Mouse (Mus musculus): Measurements from ENCODE around the gene Hnrnpr.
A peak's percentile ranks its signal among the peaks of the same experiment; 100 is the strongest.

The Hnrnpr gene

GRCm38 (mm10) chr4:136310229-136311041 is at the start of gene Hnrnpr:
Gene Hnrnpr (plus strand): TSS chr4:136310942.
- peak; percentile 100 for DNase-seq (ENCODE audit: low spot score)

- DNase-seq (ENCODE audit: low spot score), result no peak
These were observed 48.8 kb upstream of the Hnrnpr start for GRCm38 (mm10) chr4:136261912-136262311.

GRCm38 (mm10) chr4:136263555-136263954 is 47.2 kb upstream of the Hnrnpr start:
- DNase-seq (ENCODE audit: low spot score), result no peak

GRCm38 (mm10) chr4:136266716-136267343 is 43.9 kb upstream of the Hnrnpr start:
- DNase-seq (ENCODE audit: low spot score), result no peak

- DNase-seq (ENCODE audit: low spot score), result no peak
These were observed 41.8 kb upstream of the Hnrnpr start for GRCm38 (mm10) chr4:136268912-136269311.

GRCm38 (mm10) chr4:136270648-136271047 is 40.1 kb upstream of the Hnrnpr start:
- no peak for DNase-seq (ENCODE audit: low spot score)

- no peak for DNase-seq (ENCODE audit: low spot score)
These were observed 29.6 kb upstream of the Hnrnpr start for GRCm38 (mm10) chr4:136281097-136281496.

GRCm38 (mm10) chr4:136281611-136282010 is 29.1 kb upstream of the Hnrnpr start:
- no peak for DNase-seq (ENCODE audit: low spot score)

- no peak for DNase-seq (ENCODE audit: low spot score)
These were observed 27.9 kb upstream of the Hnrnpr start for GRCm38 (mm10) chr4:136282621-136283480.

GRCm38 (mm10) chr4:136283783-136284182 is 27.0 kb upstream of the Hnrnpr start:
- DNase-seq (ENCODE audit: low spot score), result no peak

GRCm38 (mm10) chr4:136284455-136284854 is 26.3 kb upstream of the Hnrnpr start, which contains the start of gene Zfp46:
Gene Zfp46 (plus strand): TSS chr4:136284683.
- peak; percentile 80 for DNase-seq (ENCODE audit: low spot score)

GRCm38 (mm10) chr4:136284891-136285290 is 25.9 kb upstream of the Hnrnpr start:
- DNase-seq (ENCODE audit: low spot score), result no peak

GRCm38 (mm10) chr4:136285348-136285810 is 25.4 kb upstream of the Hnrnpr start:
- peak; percentile 95 for DNase-seq (ENCODE audit: low spot score)

GRCm38 (mm10) chr4:136285811-136286371 is 24.9 kb upstream of the Hnrnpr start:
- peak; percentile 97 for DNase-seq (ENCODE audit: low spot score)

GRCm38 (mm10) chr4:136289918-136290780 is 20.6 kb upstream of the Hnrnpr start:
- no peak for DNase-seq (ENCODE audit: low spot score)

- no peak for DNase-seq (ENCODE audit: low spot score)
These were observed 19.8 kb upstream of the Hnrnpr start for GRCm38 (mm10) chr4:136290781-136291595.

GRCm38 (mm10) chr4:136291692-136292091 is 19.1 kb upstream of the Hnrnpr start:
- no peak for DNase-seq (ENCODE audit: low spot score)

- DNase-seq (ENCODE audit: low spot score), result no peak
These were observed 14.8 kb upstream of the Hnrnpr start for GRCm38 (mm10) chr4:136295941-136296340.

- no peak for DNase-seq (ENCODE audit: low spot score)
These were observed 8.3 kb upstream of the Hnrnpr start for GRCm38 (mm10) chr4:136302462-136302861.

GRCm38 (mm10) chr4:136304181-136304580 is 6.6 kb upstream of the Hnrnpr start:
- DNase-seq (ENCODE audit: low spot score), result no peak
